Mouse (Mus musculus): ENCODE results near the gene Snhg11.

DNA sequence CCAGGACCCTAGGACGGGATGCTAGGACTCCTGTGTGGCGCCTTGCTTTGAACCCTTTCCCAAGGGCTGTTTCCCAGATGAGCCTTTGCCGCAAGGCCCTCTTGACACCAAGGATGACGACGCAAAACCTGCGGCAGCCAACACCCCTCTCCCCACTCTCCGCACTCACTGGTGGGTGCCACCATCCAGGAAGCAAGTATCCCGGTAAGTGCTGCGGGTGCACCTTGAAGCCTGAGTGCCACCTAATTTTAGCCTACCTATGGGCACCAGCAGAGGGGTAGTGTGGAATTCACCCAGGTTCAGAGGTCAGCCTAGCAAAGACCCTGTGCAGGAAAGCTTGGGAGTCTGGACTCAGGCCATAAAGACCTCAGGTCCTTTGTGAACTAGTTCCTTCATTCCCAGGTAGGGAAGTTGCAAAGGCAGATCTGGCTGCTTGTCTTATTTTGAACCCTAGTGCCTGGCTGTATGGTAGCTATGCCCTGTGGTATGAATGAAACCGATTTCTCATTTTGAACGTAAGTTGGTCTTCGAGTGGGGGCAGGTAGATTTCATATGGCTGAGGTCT lies 767 bp downstream of the Snhg11 start:
- TF ChIP-seq POLR2A (IDR thresholded peaks at IDR 0.05; ENCODE audit: low read depth, low read length): no peak
- TF ChIP-seq CTCF (IDR thresholded peaks at IDR 0.05; ENCODE audit: extremely low read depth, insufficient read depth, insufficient read length, insufficient replicate concordance): no peak
